ENCODE assay signal across 10 mouse cellular contexts in the genomic region with DNA sequence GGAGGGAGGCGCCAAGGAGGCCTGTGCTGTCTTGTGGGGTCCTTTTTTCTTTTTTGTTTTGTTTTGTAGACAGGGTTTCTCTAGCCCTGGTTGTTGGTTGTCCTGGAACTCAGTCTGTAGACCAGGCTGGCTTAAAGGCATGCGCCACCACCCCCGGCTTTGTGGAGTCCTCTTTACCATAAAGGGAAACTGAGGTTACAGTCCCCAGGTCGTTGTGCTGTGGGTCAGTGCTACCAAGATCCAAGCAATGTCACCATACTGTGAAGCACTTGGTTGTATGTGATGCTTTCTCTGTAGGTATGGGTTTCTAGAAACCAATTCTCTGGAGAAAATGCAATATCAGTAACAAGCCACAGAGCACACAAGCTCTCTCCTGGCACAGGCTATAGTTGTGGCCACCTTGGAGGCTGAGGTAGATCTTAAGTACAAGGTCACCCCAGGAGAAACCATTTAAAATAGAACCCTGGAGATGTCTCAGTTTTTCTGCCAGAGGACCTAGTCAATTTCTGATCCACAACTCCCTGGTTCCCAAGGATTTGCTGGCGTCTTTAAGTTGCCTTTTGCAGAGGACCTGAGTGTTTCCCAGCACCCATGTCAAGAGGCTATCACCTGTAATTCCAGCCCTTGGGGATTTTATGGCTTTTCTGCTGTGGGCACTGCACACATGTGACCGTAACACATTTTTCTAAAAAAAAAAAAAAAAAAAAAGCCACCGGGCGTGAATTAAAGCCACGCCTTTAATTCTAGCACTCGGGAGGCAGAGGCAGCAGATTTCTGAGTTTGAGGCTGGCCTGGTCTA. TPM values are rescaled to one million over a fixed set of nuclear protein-coding genes. Genes with fewer than 3 reads are reported as not detected.
DNase-seq lines count a peak whose midpoint lies in the region; ATAC-seq and TF ChIP-seq lines count a peak whose summit lies in the region.
"Had no signal": no experiment of that assay in that cellular context is flagged by ENCODE, and none has a peak within 500 bp of the region (broad histone marks: within the 10 kb centered on the region; RNA-seq: fewer than 3 reads in every experiment).

No protein-coding gene starts in this region.

- no peak overlapping the region for H3K4me3 ChIP-seq in midbrain, embryonic 11.5 days (ENCODE audit: low read depth, low read length)
- H3K4me3 ChIP-seq in midbrain, postnatal 0 days (ENCODE audit: low read depth, low read length), result no peak overlapping the region
- H3K4me3 ChIP-seq in intestine, embryonic 15.5 days (replicated peaks), result no peak overlapping the region
- H3K4me3 ChIP-seq in stomach, embryonic 16.5 days (replicated peaks; ENCODE audit: low read length), result no peak overlapping the region

- H3K4me1 ChIP-seq in midbrain, embryonic 11.5 days (ENCODE audit: control insufficient read depth, insufficient read depth, low read length), result peaks cover 25% of the 10 kb centered on the region
- 0 out of 2 replicates have a peak, but pooled peaks cover 9% of the 10 kb centered on the region for H3K4me1 ChIP-seq in midbrain, postnatal 0 days (ENCODE audit: insufficient read depth, low read length)
- H3K4me1 ChIP-seq in intestine, embryonic 15.5 days (replicated peaks), result peaks cover 33% of the 10 kb centered on the region
- peaks cover 42% of the 10 kb centered on the region for H3K4me1 ChIP-seq in stomach, embryonic 16.5 days (ENCODE audit: control insufficient read depth, insufficient read depth, low read length)

- no peaks in the 10 kb centered on the region for H3K9me3 ChIP-seq in midbrain, embryonic 11.5 days (ENCODE audit: control insufficient read depth, low read length)
- H3K9me3 ChIP-seq in midbrain, postnatal 0 days (ENCODE audit: low read length), result no peaks in the 10 kb centered on the region
- no peaks in the 10 kb centered on the region for H3K9me3 ChIP-seq in intestine, embryonic 15.5 days
- H3K9me3 ChIP-seq in stomach, embryonic 16.5 days (replicated peaks; ENCODE audit: control insufficient read depth, low read length), result no peaks in the 10 kb centered on the region

- DNase-seq in embryo, embryonic 10 days (ENCODE audit: low spot score), result peak; percentile 27
- no peak for DNase-seq in embryo, embryonic 11 days
- peak; percentile 86 for DNase-seq in midbrain, embryonic 11.5 days (ENCODE audit: low spot score, missing footprints)
- DNase-seq in midbrain, postnatal 0 days (ENCODE audit: low spot score), result no peak
- no peak for DNase-seq in layer of hippocampus, adult 9-10 months (ENCODE audit: low spot score)
- DNase-seq in ovary, adult 18-20 months (ENCODE audit: low spot score), result no peak
- DNase-seq: adrenal gland, postnatal 14 days; kidney, adult 11 months had no signal

- peaks cover 9% of the 10 kb centered on the region; the same call in 1 of the 2 replicates for H3K36me3 ChIP-seq in midbrain, embryonic 11.5 days (ENCODE audit: control insufficient read depth, insufficient read depth, low read length)
- H3K36me3 ChIP-seq in midbrain, postnatal 0 days (ENCODE audit: insufficient read depth, low read length), result peaks cover 8% of the 10 kb centered on the region; the same call in 1 of the 2 replicates
- peaks cover 19% of the 10 kb centered on the region for H3K36me3 ChIP-seq in intestine, embryonic 15.5 days
- peaks cover 9% of the 10 kb centered on the region; the same call in 1 of the 2 replicates for H3K36me3 ChIP-seq in stomach, embryonic 16.5 days (ENCODE audit: control insufficient read depth, insufficient read depth, low read length)

- ATAC-seq in midbrain, embryonic 11.5 days (ENCODE audit: low FRiP score), result no peak
- no peak for ATAC-seq in midbrain, postnatal 0 days (ENCODE audit: low FRiP score)
- no peak for ATAC-seq in intestine, embryonic 15.5 days
- no peak for ATAC-seq in stomach, embryonic 16.5 days (ENCODE audit: insufficient read depth, low FRiP score)

- no peak overlapping the region for H3K27ac ChIP-seq in midbrain, embryonic 11.5 days (ENCODE audit: low read depth, low read length)
- no peak overlapping the region for H3K27ac ChIP-seq in midbrain, postnatal 0 days (ENCODE audit: low read depth, low read length)
- peak overlapping the region; percentile 23; the same call in 1 of the 2 replicates for H3K27ac ChIP-seq in intestine, embryonic 15.5 days
- H3K27ac ChIP-seq in stomach, embryonic 16.5 days (ENCODE audit: low read length), result peak overlapping the region; percentile 33

- no peaks in the 10 kb centered on the region for H3K27me3 ChIP-seq in midbrain, embryonic 11.5 days (ENCODE audit: control insufficient read depth, insufficient read depth, low read length)
- no peaks in the 10 kb centered on the region for H3K27me3 ChIP-seq in midbrain, postnatal 0 days (ENCODE audit: insufficient read depth, low read length)
- H3K27me3 ChIP-seq in intestine, embryonic 15.5 days (replicated peaks), result no peaks in the 10 kb centered on the region
- no peaks in the 10 kb centered on the region for H3K27me3 ChIP-seq in stomach, embryonic 16.5 days (ENCODE audit: control insufficient read depth, insufficient read depth, low read length)

- H3K4me2 ChIP-seq in midbrain, embryonic 11.5 days, result no peak overlapping the region
- H3K4me2 ChIP-seq in midbrain, postnatal 0 days (ENCODE audit: low read depth, low read length, poor library complexity, severe bottlenecking), result no peak overlapping the region
- H3K4me2 ChIP-seq in intestine, embryonic 15.5 days (replicated peaks), result peak overlapping the region; percentile 76; the same call in 1 of the 2 replicates
- 0 out of 2 replicates have a peak overlapping the region, but pooled peaks have one; percentile 84 for H3K4me2 ChIP-seq in stomach, embryonic 16.5 days (ENCODE audit: low read depth, low read length)

- H3K9ac ChIP-seq in midbrain, embryonic 11.5 days (ENCODE audit: low read length), result 0 out of 2 replicates have a peak overlapping the region, but pooled peaks have one; percentile 27
- H3K9ac ChIP-seq in midbrain, postnatal 0 days (replicated peaks; ENCODE audit: low read length, poor library complexity, severe bottlenecking), result no peak overlapping the region
- H3K9ac ChIP-seq in intestine, embryonic 15.5 days, result no peak overlapping the region
- no peak overlapping the region for H3K9ac ChIP-seq in stomach, embryonic 16.5 days (ENCODE audit: low read length)

- WGBS in midbrain, embryonic 11.5 days, result 27% methylated on average over 10 of the region's 10 CpGs
- 29% methylated on average over 10 of the region's 10 CpGs for WGBS in midbrain, postnatal 0 days
- WGBS in intestine, embryonic 15.5 days, result 36% methylated on average over 10 of the region's 10 CpGs
- 36% methylated on average over 10 of the region's 10 CpGs for WGBS in stomach, embryonic 16.5 days

- TF ChIP-seq CTCF in midbrain, postnatal 0 days (IDR thresholded peaks at IDR 0.05), result no peak

RNA-seq across cellular contexts. Expression of gene Lrsam1, which starts 3.4 kb away (rescaled TPM):
- polyA plus RNA-seq in midbrain, embryonic 11.5 days (2014; fragmentation: Nextera tagmentation; extraction: Ambion mirVana), result 9.2 and 9.3 TPM in 2 replicates
- 31.4 and 37.3 TPM in 2 replicates for total RNA-seq in midbrain, postnatal 0 days (2014; rRNA removed)
- 25.3 and 26.2 TPM in 2 replicates for polyA plus RNA-seq in midbrain, postnatal 0 days (2015; fragmentation: Nextera tagmentation; extraction: Ambion mirVana)
- polyA plus RNA-seq in intestine, embryonic 15.5 days (2015; fragmentation: Nextera tagmentation; extraction: Ambion mirVana), result 7.2 and 7.7 TPM in 2 replicates
- 10.4 and 11.2 TPM in 2 replicates for polyA plus RNA-seq in stomach, embryonic 16.5 days (2015; fragmentation: Nextera tagmentation; extraction: Ambion mirVana)

RNA-seq across cellular contexts. Expression of gene Rpl12, which starts 3.5 kb away (rescaled TPM):
- polyA plus RNA-seq in midbrain, embryonic 11.5 days (2014; fragmentation: Nextera tagmentation; extraction: Ambion mirVana), result 129 and 155 TPM in 2 replicates
- total RNA-seq in midbrain, postnatal 0 days (2014; rRNA removed), result 173 and 196 TPM in 2 replicates
- 102 and 107 TPM in 2 replicates for polyA plus RNA-seq in midbrain, postnatal 0 days (2015; fragmentation: Nextera tagmentation; extraction: Ambion mirVana)
- polyA plus RNA-seq in intestine, embryonic 15.5 days (2015; fragmentation: Nextera tagmentation; extraction: Ambion mirVana), result 185 and 190 TPM in 2 replicates
- 124 and 174 TPM in 2 replicates for polyA plus RNA-seq in stomach, embryonic 16.5 days (2015; fragmentation: Nextera tagmentation; extraction: Ambion mirVana)

RNA-seq across cellular contexts. Expression of gene Slc2a8, which starts 17.0 kb away (rescaled TPM):
- 8.4 and 9.5 TPM in 2 replicates for polyA plus RNA-seq in midbrain, embryonic 11.5 days (2014; fragmentation: Nextera tagmentation; extraction: Ambion mirVana)
- 34.6 and 36.0 TPM in 2 replicates for total RNA-seq in midbrain, postnatal 0 days (2014; rRNA removed)
- 30.7 and 34.8 TPM in 2 replicates for polyA plus RNA-seq in midbrain, postnatal 0 days (2015; fragmentation: Nextera tagmentation; extraction: Ambion mirVana)
- 16.8 and 19.3 TPM in 2 replicates for polyA plus RNA-seq in intestine, embryonic 15.5 days (2015; fragmentation: Nextera tagmentation; extraction: Ambion mirVana)
- 14.6 and 14.9 TPM in 2 replicates for polyA plus RNA-seq in stomach, embryonic 16.5 days (2015; fragmentation: Nextera tagmentation; extraction: Ambion mirVana)

Comparison
In these comparisons a context has a peak if more than half of its experiments do, and no peak if none do; other contexts are left out.
1. DNase-seq: peak in embryo, embryonic 10 days (single experiment) and midbrain, embryonic 11.5 days (single experiment); none in embryo, embryonic 11 days (single experiment), midbrain, postnatal 0 days (single experiment), layer of hippocampus, adult 9-10 months (single experiment) and ovary, adult 18-20 months (single experiment).
2. H3K27ac ChIP-seq: peak in intestine, embryonic 15.5 days (single experiment) and stomach, embryonic 16.5 days (single experiment); none in midbrain, embryonic 11.5 days (single experiment) and midbrain, postnatal 0 days (single experiment).
3. H3K4me2 ChIP-seq: peak in intestine, embryonic 15.5 days (single experiment) and stomach, embryonic 16.5 days (single experiment); none in midbrain, embryonic 11.5 days (single experiment) and midbrain, postnatal 0 days (single experiment).